Mouse (Mus musculus): ENCODE results near the gene Pde6h. TPM values are rescaled to one million over a fixed set of nuclear protein-coding genes. Genes with fewer than 3 reads are reported as not detected.
"Not testable (repeated sequence)": the region's sequence is repeated elsewhere in the genome, so short reads cannot be mapped to it uniquely, and the experiment has no call there.

The Pde6h gene
- polyA plus RNA-seq, 1 experiment from 2014 or later, result not detected

- 68% methylated on average over 4 of the region's 4 CpGs for WGBS
- DNase-seq (ENCODE audit: low spot score), result no peak
- H3K36me3 ChIP-seq (replicated peaks), result no peaks in the 10 kb centered on the region
- H3K4me1 ChIP-seq, result peaks cover 3% of the 10 kb centered on the region; the same call in 1 of the 2 replicates
- H3K9me3 ChIP-seq, result no peaks in the 10 kb centered on the region
- no peak overlapping the region for H3K4me3 ChIP-seq
- no peak overlapping the region for H3K27ac ChIP-seq (replicated peaks)
- H3K27me3 ChIP-seq (replicated peaks; ENCODE audit: low read depth, poor library complexity, severe bottlenecking), result no peaks in the 10 kb centered on the region
Observed at GRCm38 (mm10) chr6:136947716-136948115, 24.1 kb downstream of the Pde6h start.

- no peak overlapping the region for H3K4me3 ChIP-seq
- no peak for DNase-seq (ENCODE audit: low spot score)
- H3K27me3 ChIP-seq (replicated peaks; ENCODE audit: low read depth, poor library complexity, severe bottlenecking), result no peaks in the 10 kb centered on the region
- H3K36me3 ChIP-seq (replicated peaks), result no peaks in the 10 kb centered on the region
- H3K9me3 ChIP-seq, result no peaks in the 10 kb centered on the region
- WGBS, result 91% methylated on average over 2 of the region's 2 CpGs
- peaks cover 3% of the 10 kb centered on the region; the same call in 1 of the 2 replicates for H3K4me1 ChIP-seq
- no peak overlapping the region for H3K27ac ChIP-seq (replicated peaks)
Observed at GRCm38 (mm10) chr6:136950171-136950570, 26.5 kb downstream of the Pde6h start.

- Histone ChIP-seq H3K9me3 (no peaks in the 10 kb centered on the region), H3K27me3 (replicated peaks; ENCODE audit: low read depth, poor library complexity, severe bottlenecking) (no peaks in the 10 kb centered on the region), H3K36me3 (replicated peaks) (no peaks in the 10 kb centered on the region), H3K4me1 (no peaks in the 10 kb centered on the region), H3K27ac (replicated peaks) (no peak overlapping the region), H3K4me3 (no peak overlapping the region)
- 91% methylated on average over 9 of the region's 9 CpGs for WGBS
- DNase-seq (ENCODE audit: low spot score), result no peak
Observed at GRCm38 (mm10) chr6:136952930-136953329, 29.3 kb downstream of the Pde6h start.

GRCm38 (mm10) chr6:136954192-136954591 is 30.6 kb downstream of the Pde6h start:
- Histone ChIP-seq H3K27ac (replicated peaks) (no peak overlapping the region), H3K9me3 (no peaks in the 10 kb centered on the region), H3K4me1 (0 out of 2 replicates have a peak, but pooled peaks cover 2% of the 10 kb centered on the region), H3K4me3 (no peak overlapping the region), H3K27me3 (replicated peaks; ENCODE audit: low read depth, poor library complexity, severe bottlenecking) (no peaks in the 10 kb centered on the region), H3K36me3 (replicated peaks) (no peaks in the 10 kb centered on the region)
- 87% methylated on average over 6 of the region's 6 CpGs for WGBS
- no peak for DNase-seq (ENCODE audit: low spot score)

- no peaks in the 10 kb centered on the region for H3K36me3 ChIP-seq (replicated peaks)
- no peak overlapping the region for H3K27ac ChIP-seq (replicated peaks)
- H3K27me3 ChIP-seq (replicated peaks; ENCODE audit: low read depth, poor library complexity, severe bottlenecking), result no peaks in the 10 kb centered on the region
- no peak for DNase-seq (ENCODE audit: low spot score)
- 88% methylated on average over 8 of the region's 8 CpGs for WGBS
- H3K4me1 ChIP-seq, result 0 out of 2 replicates have a peak, but pooled peaks cover 3% of the 10 kb centered on the region
- H3K4me3 ChIP-seq, result no peak overlapping the region
- no peaks in the 10 kb centered on the region for H3K9me3 ChIP-seq
Observed at GRCm38 (mm10) chr6:136954715-136955114, 31.1 kb downstream of the Pde6h start.

- no peak overlapping the region for H3K27ac ChIP-seq (replicated peaks)
- no peak for DNase-seq (ENCODE audit: low spot score)
- WGBS, result 91% methylated on average over 3 of the region's 3 CpGs
- H3K4me3 ChIP-seq, result no peak overlapping the region
- no peaks in the 10 kb centered on the region for H3K9me3 ChIP-seq
- no peaks in the 10 kb centered on the region for H3K36me3 ChIP-seq (replicated peaks)
- H3K27me3 ChIP-seq (replicated peaks; ENCODE audit: low read depth, poor library complexity, severe bottlenecking), result no peaks in the 10 kb centered on the region
- H3K4me1 ChIP-seq, result 0 out of 2 replicates have a peak, but pooled peaks cover 3% of the 10 kb centered on the region
Observed at GRCm38 (mm10) chr6:136955240-136955639, 31.6 kb downstream of the Pde6h start.

- DNase-seq (ENCODE audit: low spot score), result no peak
- no peak overlapping the region for H3K4me3 ChIP-seq
- 78% methylated on average over 7 of the region's 7 CpGs for WGBS
- no peaks in the 10 kb centered on the region for H3K9me3 ChIP-seq
- H3K27ac ChIP-seq (replicated peaks), result no peak overlapping the region
- no peaks in the 10 kb centered on the region for H3K36me3 ChIP-seq (replicated peaks)
- H3K27me3 ChIP-seq (replicated peaks; ENCODE audit: low read depth, poor library complexity, severe bottlenecking), result no peaks in the 10 kb centered on the region
- H3K4me1 ChIP-seq, result 0 out of 2 replicates have a peak, but pooled peaks cover 3% of the 10 kb centered on the region
Observed at GRCm38 (mm10) chr6:136957062-136957461, 33.4 kb downstream of the Pde6h start.

GRCm38 (mm10) chr6:136959131-136959530 is 35.5 kb downstream of the Pde6h start:
- Histone ChIP-seq H3K36me3 (replicated peaks) (no peaks in the 10 kb centered on the region), H3K27ac (replicated peaks) (no peak overlapping the region), H3K4me1 (0 out of 2 replicates have a peak, but pooled peaks cover 3% of the 10 kb centered on the region), H3K27me3 (replicated peaks; ENCODE audit: low read depth, poor library complexity, severe bottlenecking) (no peaks in the 10 kb centered on the region), H3K4me3 (no peak overlapping the region), H3K9me3 (no peaks in the 10 kb centered on the region)
- 69% methylated on average over 11 of the region's 11 CpGs for WGBS
- DNase-seq (ENCODE audit: low spot score), result no peak

GRCm38 (mm10) chr6:136962957-136963356 is 39.3 kb downstream of the Pde6h start:
- 0 out of 2 replicates have a peak, but pooled peaks cover 3% of the 10 kb centered on the region for H3K4me1 ChIP-seq
- H3K27me3 ChIP-seq (replicated peaks; ENCODE audit: low read depth, poor library complexity, severe bottlenecking), result no peaks in the 10 kb centered on the region
- 82% methylated on average over 11 of the region's 11 CpGs for WGBS
- H3K9me3 ChIP-seq, result no peaks in the 10 kb centered on the region
- no peak for DNase-seq (ENCODE audit: low spot score)
- H3K36me3 ChIP-seq (replicated peaks), result no peaks in the 10 kb centered on the region
- H3K4me3 ChIP-seq, result no peak overlapping the region
- H3K27ac ChIP-seq (replicated peaks), result no peak overlapping the region

GRCm38 (mm10) chr6:136964609-136965510 is 41.2 kb downstream of the Pde6h start:
- Histone ChIP-seq H3K36me3 (replicated peaks) (no peaks in the 10 kb centered on the region), H3K4me1 (no peaks in the 10 kb centered on the region), H3K27ac (replicated peaks) (no peak overlapping the region), H3K27me3 (replicated peaks; ENCODE audit: low read depth, poor library complexity, severe bottlenecking) (no peaks in the 10 kb centered on the region), H3K9me3 (no peaks in the 10 kb centered on the region), H3K4me3 (no peak overlapping the region)
- 78% methylated on average over 13 of the region's 13 CpGs for WGBS
- no peak for DNase-seq (ENCODE audit: low spot score)

- 76% methylated on average over 10 of the region's 10 CpGs for WGBS
- H3K27ac ChIP-seq (replicated peaks), result no peak overlapping the region
- no peak for DNase-seq (ENCODE audit: low spot score)
- no peaks in the 10 kb centered on the region for H3K9me3 ChIP-seq
- H3K27me3 ChIP-seq (replicated peaks; ENCODE audit: low read depth, poor library complexity, severe bottlenecking), result no peaks in the 10 kb centered on the region
- no peaks in the 10 kb centered on the region for H3K36me3 ChIP-seq (replicated peaks)
- no peaks in the 10 kb centered on the region for H3K4me1 ChIP-seq
- no peak overlapping the region for H3K4me3 ChIP-seq
Observed at GRCm38 (mm10) chr6:136965912-136966311, 42.3 kb downstream of the Pde6h start.

GRCm38 (mm10) chr6:136967466-136967865 is 43.8 kb downstream of the Pde6h start:
- H3K36me3 ChIP-seq (replicated peaks), result no peaks in the 10 kb centered on the region
- 68% methylated on average over 4 of the region's 4 CpGs for WGBS
- H3K27ac ChIP-seq (replicated peaks), result no peak overlapping the region
- H3K4me3 ChIP-seq, result no peak overlapping the region
- DNase-seq (ENCODE audit: low spot score), result no peak
- H3K27me3 ChIP-seq (replicated peaks; ENCODE audit: low read depth, poor library complexity, severe bottlenecking), result no peaks in the 10 kb centered on the region
- no peaks in the 10 kb centered on the region for H3K9me3 ChIP-seq
- H3K4me1 ChIP-seq, result no peaks in the 10 kb centered on the region

GRCm38 (mm10) chr6:136968877-136969276 is 45.2 kb downstream of the Pde6h start:
- not testable (repeated sequence) for H3K27ac ChIP-seq (replicated peaks); H3K27me3 ChIP-seq (replicated peaks; ENCODE audit: low read depth, poor library complexity, severe bottlenecking); H3K4me1 ChIP-seq; H3K9me3 ChIP-seq; H3K36me3 ChIP-seq (replicated peaks); H3K4me3 ChIP-seq; DNase-seq (ENCODE audit: low spot score)
- WGBS, result 49% methylated on average over 4 of the region's 4 CpGs
